Mouse (Mus musculus): Measurements from ENCODE around the gene Dnajc15. TPM values are rescaled to one million over a fixed set of nuclear protein-coding genes. Genes with fewer than 3 reads are reported as not detected.
A peak's percentile ranks its signal among the peaks of the same experiment; 100 is the strongest.
"Not testable (repeated sequence)": the region's sequence is repeated elsewhere in the genome, so short reads cannot be mapped to it uniquely, and the experiment has no call there.

The Dnajc15 gene
- total RNA-seq (2022) = 100 to 1,000 TPM; 203 to 420 (median 336) TPM

DNA sequence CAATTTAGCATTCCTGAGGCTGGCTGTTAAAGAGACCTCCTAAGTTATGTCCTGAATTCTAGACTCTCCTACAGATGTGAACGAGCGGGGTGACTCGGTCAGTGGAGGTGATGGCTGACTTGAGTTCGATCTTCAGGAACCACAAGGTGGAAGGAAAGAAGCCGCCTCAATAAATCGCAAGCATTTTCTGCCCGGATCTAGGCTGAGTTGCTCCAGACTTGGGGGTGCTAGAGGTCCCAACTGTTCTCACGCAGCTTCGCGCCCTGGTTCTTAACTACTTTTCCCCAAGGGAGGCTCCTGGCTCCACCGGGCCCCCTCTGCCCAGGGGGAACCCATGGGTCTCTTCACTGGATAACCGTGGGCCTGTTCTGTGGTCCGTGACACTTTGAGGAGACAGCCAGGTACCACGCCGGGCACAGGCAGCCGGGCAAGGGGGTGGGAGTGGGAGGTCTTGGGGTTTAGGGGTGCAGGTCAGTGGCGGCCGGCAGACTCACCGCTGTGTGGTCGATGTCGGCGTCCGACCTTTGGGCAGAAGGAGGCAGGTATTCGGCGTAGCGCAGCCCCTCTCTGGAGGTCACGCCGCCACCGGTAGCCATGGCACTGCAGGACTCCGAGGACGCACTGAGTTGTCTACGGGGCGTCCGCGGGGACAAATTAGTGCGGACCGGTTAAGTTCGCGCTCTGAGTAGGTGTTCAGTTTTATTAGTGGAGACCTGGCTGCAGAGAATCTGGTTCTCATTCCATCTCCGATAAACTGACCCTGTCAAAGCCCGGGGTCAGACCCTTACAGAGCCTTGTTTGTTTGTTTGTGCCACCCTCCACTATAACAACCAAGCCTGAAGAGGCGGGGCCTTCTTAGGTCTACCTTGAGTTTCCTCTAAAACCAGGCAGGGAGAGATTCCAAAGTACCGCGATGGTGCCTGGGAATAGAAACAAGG, at the start of gene Dnajc15:
Gene Dnajc15, minus strand, starts transcription at position 822 of the 938 bp plus-strand sequence.
- DNase-seq = peak; percentile 82

DNA sequence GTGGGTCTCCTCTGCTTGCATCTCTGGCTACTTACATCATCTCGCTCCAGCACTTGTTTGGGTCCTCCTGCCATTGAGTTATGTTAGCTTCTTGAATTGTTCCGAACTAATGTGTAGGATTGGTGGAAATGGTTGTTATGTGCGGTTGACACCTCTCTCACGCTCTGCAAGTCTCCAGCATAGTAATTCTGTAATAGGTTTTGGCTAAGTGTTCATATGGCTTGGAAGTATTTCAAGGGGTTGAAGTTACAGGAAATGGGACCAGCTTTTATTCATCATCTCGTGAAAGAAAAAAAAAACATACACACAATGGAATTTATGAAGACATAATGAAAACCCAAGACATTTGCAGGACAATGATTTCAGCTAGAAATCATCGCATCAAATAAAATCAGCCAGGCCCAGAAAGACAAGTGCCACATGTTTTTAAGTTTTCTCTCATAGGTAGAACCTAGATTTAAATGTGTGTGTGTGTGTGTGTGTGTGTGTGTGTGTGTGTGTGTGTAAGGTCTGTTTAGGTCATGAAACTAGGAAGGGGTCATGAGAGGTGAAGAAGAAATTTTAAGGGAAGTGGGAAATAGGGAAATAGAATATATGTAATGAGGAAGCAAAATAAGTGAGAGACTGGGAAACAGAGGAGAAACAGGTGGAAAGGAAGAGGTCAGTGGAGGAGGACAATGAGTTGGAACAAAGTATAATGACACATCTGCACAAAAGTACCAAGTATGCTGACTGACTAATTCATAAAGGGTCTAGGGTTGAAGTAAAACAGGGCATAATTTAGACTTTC, 48.3 kb upstream of the Dnajc15 start:
- no peak for DNase-seq

DNA sequence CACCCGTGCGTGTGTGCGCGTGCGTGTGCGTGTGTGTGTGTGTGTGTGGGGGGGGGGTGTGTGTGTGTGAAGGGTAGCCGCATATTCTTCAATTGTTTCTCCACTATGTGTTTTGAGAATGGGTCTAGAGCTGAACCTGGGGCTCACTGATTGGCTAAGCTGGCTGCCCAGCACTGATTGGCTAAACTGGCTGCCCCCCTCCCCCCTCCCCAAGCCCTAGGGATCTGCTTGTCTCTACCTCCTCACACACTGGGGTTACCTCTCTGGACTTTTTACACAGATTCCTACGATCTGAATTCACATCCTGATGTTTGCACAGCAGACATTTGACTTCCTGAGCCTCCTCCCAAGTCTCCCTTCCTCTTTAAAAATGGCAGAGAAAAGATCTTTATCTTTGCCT, 46.7 kb upstream of the Dnajc15 start:
- DNase-seq = no peak

DNA sequence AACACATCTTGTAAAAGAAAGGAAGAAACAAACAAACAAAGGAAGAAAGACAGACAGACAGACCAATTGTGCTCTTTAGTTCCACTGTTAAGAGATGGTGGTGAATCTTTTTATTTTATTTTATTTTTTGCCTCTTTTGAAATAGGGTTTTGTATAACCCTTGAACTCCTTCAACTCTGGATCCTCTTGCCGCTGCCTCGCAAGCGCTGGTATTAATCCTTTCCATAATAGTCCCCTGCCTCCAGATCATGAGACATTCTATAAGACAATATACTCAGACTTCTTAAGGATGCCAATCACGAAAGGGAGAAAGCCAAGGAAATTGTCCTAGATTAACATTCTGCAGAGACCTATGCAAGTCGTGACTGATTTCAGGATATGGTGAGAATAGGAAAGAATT, 40.9 kb upstream of the Dnajc15 start:
- no peak for DNase-seq

DNA sequence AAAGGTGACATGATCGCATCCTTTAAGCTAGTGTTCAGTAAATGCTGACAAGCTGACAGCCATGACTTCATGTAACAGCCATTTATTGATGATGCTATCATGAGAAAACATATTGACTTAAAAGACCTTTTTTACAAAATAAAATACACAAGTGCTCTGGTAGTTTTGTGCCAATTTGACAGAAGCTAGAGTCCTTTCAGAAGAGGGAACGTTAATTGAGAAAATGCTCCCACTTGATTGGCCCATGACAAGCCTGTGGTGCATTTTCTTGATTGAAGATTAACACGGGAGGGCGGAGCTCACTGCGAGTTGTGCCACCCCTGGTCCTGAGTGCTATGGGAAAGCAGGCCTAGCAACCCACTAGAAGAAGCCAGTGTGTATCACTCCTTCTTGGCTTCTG, 31.7 kb upstream of the Dnajc15 start:
- DNase-seq = no peak

DNA sequence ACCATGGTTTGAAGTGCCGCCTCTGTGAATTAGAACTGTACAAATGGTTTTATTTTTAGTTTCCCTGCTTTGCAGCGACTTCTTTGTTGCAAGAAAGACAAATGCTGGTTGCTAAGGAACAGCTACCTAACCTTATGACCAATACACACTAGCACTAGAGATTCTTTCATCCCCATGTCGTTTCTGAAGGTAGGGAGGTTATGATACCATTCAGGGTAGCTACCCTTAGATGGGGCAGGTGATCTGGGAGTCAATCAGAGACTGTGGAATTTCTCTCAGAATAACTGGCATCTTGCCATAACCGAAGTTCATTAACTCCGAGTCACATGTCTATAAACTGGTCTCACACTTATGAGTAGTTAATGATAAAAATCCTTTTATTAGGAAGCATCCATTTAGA, 30.5 kb upstream of the Dnajc15 start:
- DNase-seq = no peak

DNA sequence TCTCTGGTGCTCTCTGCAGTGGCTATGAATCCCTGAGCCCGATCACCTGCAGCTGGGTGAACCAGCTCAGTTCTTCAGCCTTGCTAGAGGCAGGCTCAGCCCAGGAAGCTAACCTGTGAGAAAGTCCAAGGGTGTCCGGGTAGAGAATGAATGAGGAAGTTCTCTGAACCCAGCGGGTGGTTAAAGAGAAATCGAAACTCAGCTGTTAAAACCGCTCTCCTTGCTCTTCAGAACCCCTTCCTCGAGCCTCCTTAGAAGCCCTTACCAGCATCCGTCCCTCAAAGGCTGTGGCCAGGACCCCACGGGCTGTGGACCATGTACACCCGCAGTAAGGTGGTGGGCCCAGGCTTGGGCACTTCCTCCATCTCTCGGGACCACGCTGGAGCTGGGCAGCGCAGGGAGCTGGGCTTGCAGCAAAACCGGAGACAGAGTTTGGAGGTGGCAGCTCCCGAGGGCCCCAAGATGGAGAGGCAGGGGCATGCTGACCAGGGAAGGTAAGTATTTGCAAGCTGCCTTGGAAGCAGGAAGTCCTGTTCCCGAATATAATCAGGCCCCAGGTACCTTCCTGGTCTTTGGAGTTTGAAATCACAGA, 29.3 kb upstream of the Dnajc15 start, which contains the start of gene Epsti1:
Gene Epsti1, plus strand, starts transcription at position 69 of the 592 bp plus-strand sequence.
- DNase-seq = no peak

DNA sequence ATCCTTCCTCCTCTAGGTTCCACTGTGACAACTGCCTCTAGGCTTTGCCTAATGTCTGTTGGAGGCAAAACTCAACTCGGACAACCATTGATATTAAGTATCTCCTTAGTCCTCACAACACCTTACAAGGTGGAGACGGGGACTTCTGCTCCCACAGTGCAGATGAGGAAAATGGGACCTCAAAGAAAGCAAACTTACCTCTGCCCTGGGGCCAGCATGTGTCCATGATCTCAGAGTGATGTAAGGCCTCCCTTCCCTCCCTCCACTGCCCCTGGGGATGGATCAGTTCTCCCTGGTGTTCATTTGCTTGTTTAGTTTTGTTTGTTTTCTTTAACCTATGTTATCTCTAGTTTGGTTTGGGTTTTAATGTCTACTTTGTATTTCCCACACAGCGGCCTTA, 27.6 kb upstream of the Dnajc15 start:
- no peak for DNase-seq

DNA sequence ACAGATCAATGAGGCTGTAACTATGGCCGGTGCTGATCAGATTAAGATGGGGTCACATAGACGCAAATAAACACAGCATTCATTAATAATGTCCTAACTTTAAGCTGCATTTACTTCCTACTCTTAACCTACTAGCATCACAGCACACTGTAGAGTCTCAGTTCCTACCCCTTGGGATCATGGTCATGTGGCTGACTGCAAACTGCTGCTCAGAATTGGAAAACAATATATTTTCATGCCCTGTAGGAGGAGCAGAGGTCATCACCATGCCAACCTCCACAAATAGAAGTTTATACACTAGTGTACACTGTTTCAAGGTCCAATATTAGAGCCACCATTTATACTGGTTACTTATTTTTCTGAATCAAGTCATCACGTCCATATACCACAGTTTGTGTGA, 21.0 kb upstream of the Dnajc15 start:
- no peak for DNase-seq

DNA sequence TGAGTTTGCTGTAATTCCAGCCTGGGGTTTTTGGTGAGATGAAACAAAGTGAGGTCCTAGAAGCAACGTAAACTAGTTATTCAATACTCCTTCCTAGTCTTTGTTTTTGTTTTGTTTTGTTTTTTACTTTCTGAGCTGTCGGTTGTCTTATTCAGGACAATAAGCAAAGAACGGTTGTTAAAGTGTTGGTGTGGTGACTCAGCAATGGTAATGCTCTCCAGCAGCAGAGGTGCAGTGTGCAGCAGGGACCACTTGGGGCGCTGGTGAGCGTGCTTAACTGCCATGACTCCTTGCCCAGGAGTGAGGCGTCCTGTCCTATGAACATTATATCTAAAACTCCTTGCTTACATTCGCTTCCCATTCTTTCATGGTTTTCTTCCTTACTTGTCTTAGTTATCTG, 15.0 kb upstream of the Dnajc15 start:
- no peak for DNase-seq

DNA sequence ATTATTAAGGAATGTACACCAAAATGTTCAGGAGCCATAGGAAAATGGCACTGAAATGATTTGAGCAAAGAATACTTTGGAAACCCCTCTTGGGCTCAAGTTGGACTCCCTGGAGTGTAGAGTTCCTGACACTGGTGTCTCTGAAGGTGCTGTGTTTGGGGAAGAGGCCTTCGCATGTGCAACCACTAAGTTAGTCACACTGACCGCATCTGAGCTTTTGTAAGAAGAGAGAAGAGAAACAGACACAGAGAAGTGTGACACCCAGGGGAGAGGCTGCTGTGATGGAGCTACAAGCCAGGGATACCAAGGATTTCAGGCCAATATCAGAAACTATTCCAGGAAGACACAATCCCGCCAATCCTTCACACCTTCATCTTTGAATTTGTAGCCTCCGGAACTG, 12.0 kb upstream of the Dnajc15 start:
- DNase-seq = no peak

DNA sequence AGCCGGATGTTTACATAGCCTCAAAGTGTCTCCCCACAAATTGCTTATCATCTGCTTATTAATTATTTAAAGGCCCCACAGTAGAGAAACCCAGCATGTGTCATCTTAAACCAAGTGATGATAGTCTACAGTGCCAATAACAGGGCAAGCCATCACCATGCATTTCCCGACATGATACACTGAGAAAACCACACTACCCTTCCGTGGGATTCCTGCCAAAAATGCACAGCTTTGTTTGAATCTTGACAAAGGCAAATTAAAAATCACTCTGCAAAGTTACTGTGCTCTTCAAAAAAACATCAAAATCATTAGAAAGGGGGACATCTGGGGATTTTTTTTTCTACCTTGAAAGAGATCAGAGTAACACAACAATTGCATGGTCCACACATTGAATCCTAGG, 11.5 kb upstream of the Dnajc15 start:
- DNase-seq = no peak

DNA sequence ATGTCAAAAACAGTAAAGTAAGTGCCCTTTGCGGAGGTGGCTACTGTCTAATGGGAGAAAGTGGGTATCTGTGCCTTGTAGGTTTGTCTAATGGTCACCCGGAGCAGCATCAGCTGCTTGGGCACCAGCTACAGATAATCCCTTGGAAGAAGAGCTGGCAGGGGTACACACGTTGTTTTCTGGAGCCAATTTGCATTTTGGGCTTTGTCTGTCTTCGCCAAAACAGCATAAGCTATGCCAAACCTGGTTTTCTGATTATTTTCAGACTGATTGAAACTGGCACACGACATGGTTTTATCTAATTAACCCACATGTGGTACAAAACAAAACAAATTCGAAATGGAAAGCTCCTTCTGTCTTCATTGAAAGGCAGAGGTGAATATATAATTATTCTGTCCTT, 7.7 kb upstream of the Dnajc15 start:
- DNase-seq = no peak

DNA sequence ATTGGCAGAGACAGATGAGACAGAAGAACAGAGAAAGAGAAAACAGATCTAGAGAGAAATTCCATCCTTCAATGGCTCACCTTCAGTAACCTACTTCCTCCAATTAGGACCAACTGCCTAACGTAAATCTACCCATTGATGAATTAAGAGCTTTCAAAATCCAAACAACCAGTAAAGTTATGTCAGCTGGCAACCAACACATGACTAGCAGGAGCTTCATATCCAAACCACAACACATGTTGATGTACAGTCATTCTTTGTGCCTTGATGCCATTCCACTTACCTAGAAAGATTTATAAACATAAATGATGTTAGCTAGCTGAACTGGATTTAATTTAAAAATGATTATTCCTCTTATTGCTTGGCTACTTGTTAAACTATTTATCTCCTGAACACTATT, 7.1 kb upstream of the Dnajc15 start:
- no peak for DNase-seq

DNA sequence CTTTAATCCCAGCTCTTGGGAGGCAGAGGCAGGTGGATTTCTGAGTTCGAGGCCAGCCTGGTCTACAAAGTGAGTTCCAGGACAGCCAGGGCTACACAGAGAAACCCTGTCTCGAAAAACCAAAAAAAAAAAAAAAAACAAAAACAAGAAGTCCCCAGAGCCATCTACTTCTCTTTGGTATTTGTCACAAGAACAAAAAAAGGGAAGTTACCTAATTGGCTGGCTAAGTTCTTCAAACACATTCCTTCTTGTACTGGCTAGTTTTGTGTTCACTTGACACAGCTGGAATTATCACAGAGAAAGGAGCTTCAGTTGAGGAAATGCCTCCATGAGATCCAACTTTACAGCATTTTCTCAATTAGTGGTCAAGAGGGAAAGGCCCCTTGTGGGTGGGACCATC, 3.0 kb upstream of the Dnajc15 start:
- not testable (repeated sequence) for DNase-seq

DNA sequence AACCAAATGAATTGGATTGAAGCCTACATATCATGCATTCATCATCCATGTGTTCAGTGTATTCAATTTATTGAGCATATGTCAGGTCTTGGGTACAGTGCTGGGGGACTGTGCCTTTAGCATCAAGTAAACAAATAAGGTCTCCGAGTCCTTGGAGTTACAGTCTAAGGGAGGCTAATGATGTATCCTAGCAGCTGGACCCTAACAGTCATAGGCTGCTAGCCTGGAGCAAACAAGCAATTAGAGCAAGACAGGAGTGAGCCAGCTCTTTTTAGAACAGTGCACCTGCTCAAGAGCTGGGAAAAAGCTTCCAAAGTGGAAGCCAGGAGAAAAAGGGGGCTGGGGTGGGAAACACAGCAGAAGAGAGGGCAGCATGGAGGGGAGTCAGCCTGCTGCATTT, 1.3 kb upstream of the Dnajc15 start:
- no peak for DNase-seq

DNA sequence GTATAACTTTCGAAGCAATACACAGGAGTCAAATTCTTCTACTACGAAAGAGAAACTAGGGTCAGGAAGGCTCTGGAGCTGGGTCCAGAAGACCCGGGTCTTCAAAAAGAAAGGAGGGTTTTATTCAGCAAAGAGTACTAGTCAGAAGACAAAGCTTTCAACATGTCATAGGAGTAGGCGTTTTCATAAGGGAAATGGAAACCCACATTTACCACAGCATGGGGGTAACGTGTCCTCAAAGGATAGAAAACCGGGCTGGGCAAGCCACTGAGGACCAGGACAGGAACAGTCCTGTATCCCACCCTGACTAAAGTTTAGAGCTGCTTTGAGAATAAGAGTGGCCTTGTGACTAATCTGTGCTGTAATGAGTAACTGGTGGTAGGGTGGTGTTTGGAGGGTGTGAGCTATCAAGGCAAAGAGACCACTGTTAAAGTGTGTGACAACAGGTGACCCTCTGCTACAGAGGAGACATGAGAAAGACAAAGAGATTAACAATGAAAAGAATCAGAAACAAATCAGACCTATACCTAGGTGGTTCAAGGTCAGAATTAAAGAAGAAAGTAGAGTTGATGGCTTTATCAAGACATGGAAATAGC, 3.4 kb downstream of the Dnajc15 start:
- DNase-seq = no peak

DNA sequence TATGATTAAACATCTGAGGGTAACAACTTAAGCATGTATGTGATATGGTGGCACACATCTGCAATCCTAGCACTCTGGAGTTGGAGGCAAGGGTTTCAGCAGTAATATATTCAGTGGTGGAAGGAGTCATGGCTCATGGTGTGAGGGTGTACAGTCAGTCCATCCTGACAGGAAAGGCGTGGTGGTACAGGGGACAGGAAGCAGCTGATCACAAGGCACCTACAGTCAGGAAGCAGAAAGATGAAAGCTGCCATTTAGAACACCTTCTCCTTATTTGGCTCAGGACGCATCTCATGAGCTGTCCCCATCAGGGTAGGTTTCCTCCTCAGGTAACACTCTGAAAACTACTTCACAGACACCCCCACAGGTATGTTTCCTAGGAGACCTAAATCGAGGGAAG, 4.0 kb downstream of the Dnajc15 start:
- no peak for DNase-seq

DNA sequence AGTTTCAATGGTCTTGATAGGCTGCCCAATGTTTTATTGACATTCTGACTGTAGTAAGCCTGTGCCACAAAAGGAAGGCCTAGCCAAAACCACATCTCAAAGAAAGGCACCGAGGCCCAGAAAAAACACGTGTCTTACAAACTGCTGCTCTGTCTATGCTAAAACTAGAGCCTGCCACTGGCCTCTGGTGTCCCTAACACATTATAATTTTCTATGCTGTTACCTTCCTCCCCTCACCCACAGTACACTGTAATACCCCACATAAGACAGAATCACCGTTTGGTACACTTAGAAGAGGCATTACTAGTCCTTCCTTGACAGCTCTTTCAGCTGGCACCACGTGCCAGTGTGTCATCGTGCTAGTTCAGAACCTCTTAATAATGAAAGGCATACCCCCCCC, 7.3 kb downstream of the Dnajc15 start:
- DNase-seq = no peak

DNA sequence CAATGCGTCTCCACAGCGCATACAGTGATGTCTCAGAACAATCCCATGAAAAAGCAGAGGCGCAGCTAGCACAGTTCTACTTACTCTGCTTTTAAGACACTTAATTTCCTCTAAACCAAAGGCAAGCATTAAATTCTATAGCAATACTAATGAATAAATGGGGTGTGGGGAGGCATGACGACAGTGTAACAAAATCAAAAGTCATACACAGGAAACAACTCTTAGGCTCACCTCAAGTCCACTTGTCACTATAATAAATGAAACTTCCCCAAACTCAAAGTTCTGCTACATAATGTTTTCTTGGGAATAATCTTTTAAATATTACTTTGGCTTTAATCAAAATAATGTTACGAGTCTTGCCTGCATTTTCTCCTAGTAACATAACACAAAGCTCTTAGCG, 10.4 kb downstream of the Dnajc15 start:
- no peak for DNase-seq

DNA sequence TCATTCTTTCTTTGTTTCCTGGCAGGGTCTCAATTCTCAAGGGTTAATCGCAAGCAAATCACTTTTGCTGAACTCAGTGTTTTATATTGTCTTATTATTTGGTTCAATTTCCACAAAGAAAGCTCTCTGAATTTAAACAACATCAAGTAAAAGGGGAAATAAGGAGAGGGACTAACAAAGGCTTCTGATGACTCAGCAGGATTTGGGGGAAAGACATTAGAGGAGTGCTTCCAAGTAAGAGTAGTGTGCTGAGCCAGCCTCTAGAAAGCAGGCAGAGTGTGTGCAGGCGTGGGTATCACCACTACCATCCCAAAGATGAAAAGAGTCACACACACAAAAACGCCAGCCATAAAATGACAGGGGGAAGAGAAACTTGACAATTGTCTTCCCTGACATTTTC, 10.9 kb downstream of the Dnajc15 start:
- DNase-seq = no peak

DNA sequence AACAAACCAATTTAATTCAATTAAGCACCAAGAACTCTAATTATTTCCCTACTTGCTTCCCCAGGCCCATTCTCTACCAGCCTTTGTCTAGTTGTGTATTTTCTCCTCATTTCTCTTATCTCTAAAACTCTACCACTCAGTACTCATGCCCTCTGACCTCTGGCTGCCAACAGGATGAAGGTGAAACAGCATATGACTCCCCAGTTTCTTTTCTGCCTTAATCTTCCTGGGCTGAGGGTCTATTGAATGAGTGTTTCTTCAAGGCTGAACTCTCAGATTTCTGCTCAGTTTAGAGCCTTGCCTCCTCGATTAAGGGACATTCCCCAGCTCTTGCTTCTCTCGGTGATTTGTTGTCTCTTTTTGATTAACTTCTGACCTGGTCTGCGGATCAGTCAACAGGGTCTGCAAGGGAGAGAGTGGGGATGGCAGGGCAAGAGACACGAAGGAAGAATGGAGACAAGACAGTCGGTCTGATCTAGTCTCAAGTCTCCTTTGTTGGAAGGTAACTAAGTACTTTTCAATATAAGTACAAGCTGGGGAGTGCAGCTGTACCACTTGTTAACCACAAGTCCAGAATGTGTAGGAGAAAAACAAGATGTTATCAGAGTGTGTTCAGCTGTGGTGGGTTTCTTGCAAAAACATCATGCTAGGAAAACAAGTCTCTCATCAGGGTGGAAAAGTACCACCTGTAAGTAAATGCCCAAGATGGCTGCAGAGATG, 13.9 kb downstream of the Dnajc15 start:
- no peak for DNase-seq

All from adrenal gland, adult 8-10 months (tissue).